Mouse (Mus musculus) right cerebral cortex, adult 2 months (tissue): ENCODE data around the gene Gucy1a1.
"Not testable (repeated sequence)": the region's sequence is repeated elsewhere in the genome, so short reads cannot be mapped to it uniquely, and the experiment has no call there.

Experiments
- DNase-seq, 2 experiments: peaks; one replicate each; pipeline ENCODE4 v3.0.0; 2021 to 2022; ENCODE audit warnings: low spot score in 2 of 2

Gene Gucy1a1

DNA sequence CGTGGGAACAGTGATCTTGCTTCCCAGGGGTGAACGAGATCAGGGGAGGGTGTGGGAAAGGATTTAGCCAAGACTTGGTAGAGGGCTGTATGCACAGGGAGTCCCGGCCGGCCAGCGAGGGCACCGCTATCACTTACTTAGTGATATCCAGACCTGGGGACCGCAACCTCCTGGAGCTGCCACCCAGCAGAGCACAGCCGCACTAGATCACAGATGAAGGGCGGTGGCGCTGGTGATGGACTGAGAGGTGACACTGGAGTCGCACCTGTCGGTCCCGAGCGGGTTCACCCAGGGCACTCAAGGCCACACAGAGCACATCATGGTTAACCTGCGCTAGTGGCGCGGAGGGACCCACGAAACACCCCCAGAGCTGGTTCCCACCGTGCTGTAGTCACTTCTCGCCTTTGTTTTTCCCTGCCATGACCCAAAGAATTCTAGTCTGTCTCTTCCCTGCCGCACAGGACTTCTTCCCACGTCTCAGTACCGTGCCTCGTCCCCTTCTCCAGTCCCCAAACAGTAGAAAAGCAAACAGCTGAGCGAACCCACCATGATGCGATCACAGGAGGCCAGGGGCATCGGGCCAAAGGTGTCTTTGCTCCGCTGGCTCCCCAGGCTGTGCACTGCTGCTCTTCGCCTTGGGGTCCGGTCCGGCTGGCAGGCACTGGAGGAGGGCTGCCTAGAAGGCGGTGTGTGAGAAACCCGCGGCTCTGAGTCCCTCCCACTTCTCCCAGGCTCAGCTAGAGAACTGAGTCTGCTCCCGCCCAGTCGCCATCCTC lies at the start of gene Gucy1a1:
Gene Gucy1a1 (minus strand): TSS at position 664 of the 776 bp plus-strand sequence.
- DNase-seq: peak; percentile 58 to 64

DNA sequence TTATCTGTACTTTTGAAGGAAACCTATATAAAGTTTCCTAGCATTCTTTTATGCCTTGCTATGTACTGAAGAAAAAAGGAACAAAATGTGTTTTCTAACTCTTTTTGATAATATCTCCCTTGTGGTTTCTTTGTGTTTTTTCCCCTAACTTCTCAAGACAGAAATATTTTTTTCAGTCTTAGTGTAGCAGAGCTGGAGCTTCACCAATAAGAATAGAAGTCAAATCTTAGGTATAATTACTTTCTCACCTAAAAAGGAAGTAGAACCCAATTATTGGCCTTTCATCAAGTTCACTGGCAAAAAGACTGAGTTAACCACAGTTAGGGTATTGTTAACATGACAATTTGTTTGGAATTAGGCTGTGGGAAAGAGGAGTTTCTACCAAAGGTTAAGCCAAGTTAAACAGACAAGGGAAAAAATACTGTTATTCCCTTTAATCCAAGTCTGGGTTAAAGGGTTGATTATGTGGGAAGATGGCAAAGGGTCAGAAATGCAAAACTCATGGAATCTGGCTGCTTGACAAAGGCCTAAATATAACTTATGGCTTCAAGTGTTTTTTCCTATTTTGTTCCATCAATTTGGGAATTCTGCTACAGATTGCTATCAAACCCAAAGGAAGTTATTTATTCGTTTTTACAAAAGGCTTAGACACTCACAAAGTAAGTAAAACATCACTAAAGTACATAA lies 46.1 kb upstream of the Gucy1a1 start:
- DNase-seq: no peak

DNA sequence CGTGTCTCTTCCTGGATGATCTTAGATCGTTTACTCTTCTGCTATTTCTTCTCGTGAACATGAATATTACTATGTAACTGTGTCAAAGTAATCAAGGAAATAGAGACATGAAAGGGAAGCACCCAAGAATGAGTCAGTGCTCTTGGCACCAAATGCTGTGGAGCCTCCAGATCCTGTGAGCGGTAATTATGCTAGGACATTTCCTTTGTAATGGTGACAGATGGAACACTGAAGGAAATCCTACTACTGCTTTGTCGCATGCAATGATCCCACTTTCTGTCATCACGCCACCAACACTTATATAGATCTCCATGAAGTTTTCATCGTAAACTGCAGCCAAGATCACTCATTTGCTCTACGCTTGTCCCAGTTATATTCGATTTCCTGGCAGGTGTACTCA lies 40.0 kb upstream of the Gucy1a1 start:
- DNase-seq: peak; percentile 49 to 60

DNA sequence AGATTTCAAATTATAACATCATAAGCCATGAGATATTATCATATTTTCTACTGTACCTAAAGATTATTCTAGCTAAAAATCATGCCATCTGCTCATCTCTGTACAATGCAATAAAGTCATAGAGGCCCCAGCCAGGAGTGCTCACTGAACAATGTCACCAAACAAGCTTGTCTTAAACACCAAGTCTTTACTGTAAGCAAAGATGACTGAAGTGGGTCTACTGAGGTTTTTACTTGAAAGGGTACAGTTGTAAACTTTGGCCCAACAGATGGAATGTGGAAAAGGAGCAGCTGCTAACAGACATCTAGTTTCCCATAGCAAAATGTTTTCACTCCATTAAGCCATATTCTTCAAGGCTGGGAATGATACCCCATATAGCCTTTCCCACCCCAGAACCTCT lies 35.9 kb upstream of the Gucy1a1 start:
- DNase-seq: no peak

DNA sequence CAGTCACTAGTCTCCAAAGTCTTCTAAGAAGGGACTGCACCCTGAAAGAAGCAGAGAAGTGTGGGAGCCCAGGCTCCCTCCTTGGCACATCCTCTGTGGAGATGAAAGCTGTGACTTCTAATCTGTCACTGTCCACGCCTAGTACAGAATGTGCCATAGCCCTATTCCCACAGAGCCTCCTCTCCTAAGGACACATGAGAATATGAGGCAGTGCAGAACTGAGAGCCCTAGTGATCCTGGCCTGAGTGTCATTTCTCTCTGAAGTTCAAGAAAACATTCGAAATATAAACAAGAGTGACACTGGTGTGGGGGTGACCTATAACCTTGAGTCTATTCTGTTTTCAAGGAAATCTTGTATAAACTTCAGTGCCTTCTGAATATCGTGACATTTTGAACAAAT lies 34.7 kb upstream of the Gucy1a1 start:
- no peak for DNase-seq

DNA sequence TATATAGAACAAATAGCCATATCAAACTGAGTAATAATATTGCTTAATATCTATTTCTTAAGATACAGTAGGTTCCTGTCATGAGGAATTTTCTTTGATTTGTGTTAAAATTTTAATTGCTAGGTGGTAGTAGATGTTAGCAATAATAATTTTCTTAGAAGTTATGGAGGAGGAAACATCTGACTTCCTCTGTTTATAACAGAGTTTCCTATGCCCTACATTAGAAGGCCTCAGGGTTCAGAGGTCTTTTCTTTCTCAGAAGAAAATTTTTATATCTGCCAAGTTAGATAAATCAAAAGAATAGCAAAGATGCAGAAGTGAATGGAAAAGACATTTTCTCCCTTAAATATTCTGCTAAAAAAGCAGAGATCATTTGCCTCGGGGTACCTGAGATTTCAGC lies 29.9 kb upstream of the Gucy1a1 start:
- DNase-seq: no peak

DNA sequence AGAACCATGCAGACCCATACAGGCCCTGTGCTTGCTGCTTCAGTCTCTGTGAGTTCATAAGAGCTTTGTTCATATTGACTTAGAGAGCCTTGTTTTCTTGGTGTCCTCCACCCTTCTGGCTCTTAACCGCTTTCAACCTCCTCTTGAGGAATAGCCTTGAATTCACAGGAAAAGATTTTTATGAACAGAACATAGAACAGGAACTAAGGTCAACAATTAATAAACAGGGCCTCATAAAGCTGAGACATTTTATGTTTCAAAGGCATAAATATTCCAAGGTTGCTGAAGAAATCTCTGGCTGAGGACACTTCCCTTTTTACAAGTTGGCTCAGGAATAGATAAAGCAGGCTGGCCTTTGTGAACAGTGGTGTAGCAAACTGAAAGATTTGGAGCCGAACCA lies 21.5 kb upstream of the Gucy1a1 start:
- DNase-seq: no peak

DNA sequence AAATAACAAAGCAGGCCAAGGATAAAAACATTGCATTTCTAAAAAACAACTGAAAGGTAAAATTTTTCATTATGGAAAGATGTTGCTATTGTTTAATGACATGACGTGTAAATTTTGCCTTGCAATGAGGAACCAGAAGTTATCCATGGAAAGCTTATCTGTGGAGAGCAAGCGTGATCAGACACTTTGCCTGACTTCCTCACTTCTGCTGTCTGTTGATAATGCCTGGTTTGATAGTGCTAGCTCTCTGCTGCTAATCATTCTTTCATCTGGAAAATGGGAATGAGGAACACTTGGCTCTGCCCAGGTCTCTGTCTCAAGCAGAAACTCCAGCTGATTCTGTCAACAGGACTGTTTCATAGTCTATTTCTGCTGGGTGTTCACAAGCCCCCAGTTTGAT lies 20.3 kb upstream of the Gucy1a1 start:
- no peak for DNase-seq

DNA sequence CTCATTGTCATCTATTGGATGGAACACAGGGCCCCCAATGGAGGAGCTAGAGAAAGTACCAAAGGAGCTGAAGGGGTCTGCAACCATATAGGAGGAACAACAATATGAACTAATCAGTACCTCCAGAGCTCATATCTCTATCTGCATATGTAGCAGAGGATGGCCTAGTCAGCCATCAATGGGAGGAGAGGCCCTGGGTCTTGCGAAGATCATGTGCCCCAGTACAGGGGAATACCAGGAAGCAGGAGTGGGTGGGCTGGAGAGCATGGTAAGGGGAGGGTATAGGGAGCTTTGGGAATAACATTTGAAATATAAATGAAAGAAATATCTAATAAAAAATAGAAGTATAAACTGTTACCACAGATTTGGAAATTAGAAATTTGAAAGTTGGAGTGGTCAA lies 17.4 kb upstream of the Gucy1a1 start:
- DNase-seq: not testable (repeated sequence)

DNA sequence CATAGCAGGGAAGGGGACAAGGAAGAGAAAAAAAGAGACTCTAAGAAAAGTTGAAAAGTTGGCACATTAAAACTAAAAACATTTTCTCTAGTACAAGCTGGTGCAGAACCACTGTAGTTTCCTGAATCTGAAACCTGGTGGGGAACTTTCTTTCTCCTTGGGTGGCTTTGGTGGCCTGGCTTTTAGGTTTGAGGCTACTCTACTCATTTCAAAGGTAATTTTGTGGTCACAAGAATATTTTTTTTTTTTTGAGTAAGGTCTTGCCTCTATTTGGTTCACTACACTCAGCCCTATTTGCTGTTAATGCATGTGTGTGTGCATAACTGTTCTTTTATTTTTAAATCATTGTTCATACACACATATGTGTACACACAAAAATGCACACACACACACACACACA lies 389 bp upstream of the Gucy1a1 start:
- DNase-seq: no peak

DNA sequence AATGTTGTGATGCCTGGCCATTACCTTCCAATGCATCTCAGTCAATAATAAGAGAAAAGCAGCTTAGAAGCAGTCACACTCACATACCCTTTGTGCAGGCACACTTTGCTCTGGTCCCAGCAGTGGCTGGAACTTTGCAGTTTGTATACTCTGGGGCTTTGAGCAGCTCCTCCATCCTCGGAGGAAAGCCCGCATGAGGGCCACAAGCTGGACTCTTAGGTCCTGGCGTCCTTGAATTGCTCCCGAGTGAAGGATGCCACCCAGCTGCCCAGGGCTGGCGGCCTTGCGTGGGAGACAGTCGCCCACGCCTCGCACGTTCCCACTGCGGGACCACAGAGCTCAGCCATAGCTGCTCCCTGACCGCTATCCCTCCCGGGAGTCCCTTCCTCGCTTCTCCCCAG lies 864 bp downstream of the Gucy1a1 start:
- peak in 1 of 2 experiments; percentile 31 for DNase-seq

DNA sequence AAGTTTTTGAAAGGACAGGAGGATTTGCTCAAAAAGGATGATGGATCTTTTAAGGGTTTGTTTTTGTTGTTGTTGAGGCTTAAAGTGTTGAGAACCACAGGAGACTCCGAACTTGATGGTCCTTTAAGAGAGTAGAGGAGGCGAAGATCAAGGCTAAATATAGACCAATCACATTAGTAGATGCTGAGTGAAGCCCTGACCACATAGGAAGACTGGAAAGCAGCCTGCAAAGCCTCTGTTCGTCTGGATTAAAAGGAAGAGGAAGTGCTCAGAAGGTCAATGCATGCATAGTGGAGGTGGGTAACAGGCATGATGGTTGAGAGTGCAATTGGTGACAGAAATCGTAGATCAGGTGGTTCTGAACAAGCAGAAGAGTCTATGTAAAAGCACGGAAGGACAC lies 4.8 kb downstream of the Gucy1a1 start:
- DNase-seq: no peak

DNA sequence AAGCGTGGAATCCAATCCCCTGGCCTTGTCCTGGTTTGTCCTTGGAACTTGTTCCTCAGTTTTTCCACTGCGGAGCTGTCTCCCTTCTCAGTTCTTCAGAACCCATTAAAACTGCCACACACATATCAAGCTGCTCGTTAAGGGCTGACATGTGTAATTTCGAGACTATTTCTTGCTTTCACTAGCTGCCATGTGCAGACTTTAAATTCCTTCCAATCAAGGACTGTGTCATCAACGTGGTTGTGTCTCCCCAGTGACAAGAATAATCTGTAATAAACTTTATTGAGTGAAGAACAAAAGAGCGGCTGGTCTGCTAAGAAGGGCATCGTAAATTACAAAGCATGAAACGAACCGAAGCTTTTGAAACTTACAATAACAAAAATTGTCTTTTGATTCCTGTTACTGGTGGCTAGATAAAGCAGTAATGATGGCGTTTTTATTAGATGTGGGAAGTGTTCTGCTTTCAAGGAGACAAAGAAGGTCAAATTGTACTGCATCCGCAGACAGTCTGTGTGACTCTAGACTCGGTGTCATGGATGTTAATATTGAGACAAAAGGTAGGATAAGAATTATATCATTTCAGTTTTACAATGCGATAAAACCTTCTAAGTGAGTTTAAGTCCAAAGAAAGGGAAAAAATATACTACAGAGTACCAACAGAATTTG lies 7.5 kb downstream of the Gucy1a1 start:
- no peak for DNase-seq

DNA sequence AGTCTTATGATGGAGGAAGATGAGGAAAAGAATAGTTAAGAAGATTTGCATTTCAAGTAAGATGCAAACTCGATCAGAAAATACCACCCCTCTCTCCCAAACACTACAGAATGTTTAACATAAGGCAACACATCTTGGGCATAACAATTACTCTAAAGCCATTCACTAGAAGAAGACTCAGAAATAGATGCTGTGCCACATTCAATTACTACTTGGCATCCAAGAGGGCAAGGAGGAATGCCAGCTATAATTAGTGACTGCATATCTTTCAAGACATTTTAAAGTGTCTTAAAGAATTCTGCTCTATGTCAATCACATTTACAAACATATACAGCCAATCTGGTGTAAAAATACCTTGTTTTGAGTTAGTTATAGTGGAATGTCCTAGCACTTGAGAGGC lies 10.1 kb downstream of the Gucy1a1 start:
- no peak for DNase-seq

DNA sequence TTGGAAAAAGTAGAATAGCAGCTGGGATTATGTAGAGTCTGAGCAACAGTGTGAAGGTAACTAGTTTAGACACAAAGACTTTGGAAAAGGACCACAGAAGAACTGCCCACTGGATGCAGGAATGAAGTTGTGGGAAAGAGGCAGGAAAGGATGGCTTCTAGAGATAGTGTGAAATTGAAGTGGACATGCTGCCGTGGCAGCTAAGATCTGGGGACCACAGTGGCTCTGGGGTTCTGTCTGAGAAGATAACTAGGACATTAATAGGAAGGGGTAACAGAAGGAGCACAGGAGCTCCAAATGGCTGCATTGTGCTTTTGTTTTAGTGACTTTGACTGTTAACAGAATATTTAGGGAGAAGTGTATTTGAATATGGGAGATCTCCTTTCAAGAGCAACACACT lies 16.3 kb downstream of the Gucy1a1 start:
- no peak for DNase-seq

DNA sequence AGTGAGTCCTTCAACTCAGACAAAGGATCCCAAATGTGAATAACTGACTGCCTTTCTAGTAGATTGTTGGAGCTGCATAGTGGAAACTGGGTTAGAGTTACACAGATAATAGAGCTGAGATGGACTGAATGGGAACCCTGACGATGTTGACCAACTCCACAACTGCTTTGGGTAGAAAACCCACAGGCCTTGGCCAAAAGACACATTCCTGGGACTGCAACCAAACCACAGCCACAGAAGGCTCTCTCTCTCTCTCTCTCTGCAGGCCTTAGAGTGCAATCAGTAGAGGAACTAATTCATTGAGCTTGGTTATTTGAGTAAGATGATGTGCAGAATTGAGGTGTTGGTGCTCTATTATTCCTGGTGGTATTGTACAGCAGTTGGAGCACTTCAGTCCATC lies 21.0 kb downstream of the Gucy1a1 start:
- DNase-seq: no peak

DNA sequence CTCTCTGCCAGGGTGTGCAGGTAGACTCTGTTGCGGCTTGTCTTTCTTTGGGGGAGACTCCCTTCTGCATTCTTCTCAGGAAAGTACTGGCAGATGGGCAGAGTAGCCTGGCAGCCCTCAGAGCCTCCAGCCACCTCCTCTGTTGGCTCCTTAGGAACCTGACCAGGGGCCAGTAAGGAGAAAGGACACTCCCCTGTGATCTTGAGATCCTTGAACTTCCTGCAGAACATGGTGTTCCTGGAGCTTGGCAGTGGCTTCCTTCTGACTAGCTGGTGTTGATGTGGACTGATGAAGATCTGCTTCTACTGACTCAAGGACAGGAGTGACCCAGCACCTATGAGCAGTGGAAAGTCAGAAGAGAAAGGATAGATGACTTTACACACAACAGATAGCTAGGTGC lies 26.7 kb downstream of the Gucy1a1 start:
- DNase-seq: no peak

DNA sequence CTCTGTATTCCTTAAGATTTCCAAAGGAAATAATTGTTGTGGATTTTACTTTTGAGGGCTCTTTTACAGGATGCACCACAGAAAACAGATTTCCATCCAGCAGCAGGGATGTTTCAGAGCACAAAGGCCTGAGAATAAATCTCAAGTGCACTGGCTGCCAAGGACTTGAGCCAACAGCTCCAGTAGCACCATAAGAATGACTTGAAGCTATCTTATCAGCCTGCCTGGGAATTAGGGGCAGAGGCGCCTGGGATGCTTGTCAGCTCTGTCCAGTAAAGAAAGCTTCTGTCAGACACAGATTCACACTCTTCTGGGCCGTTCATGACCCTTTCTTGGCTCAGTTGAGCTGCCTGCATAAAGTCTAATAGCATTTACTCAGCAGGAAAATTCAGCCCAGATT lies 33.1 kb downstream of the Gucy1a1 start:
- no peak for DNase-seq

DNA sequence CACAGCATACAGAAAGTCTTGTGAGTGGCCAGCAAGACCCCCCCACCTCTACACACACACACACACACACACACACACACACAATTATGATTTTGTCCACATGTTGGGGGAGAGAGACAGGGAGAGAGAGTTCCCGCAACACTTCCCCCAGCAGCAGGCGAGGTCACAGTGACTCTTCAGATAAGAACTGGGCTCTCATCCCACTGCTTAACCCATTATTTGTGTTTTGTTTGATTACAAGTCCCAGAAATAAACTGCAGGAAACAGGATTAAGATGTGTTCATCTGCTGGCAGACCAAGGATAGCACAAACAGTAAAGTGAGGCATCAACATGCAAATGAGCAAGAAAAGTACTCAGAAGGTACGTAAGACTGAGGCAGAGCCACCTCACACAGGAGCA lies 33.6 kb downstream of the Gucy1a1 start:
- no peak for DNase-seq

DNA sequence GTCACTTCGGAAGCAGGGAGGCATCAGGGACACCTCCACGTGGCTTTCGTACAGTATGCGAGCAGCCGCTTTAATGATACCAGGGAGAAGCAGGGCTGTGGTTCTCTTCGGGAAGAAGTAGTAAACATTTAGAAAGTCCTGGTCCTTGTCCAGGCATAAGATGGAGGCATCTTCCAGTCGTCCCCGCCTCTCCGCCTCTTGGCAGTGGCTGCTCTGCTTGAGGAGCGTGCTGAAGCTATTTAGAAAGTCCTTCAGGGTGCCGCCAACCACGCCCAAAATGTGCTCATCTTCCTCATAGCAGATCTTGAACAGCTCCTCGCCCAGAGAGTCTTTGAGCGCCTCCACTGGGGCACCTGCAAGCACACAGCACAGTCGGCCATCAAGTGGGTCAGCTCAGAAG lies 36.6 kb downstream of the Gucy1a1 start:
- no peak for DNase-seq

DNA sequence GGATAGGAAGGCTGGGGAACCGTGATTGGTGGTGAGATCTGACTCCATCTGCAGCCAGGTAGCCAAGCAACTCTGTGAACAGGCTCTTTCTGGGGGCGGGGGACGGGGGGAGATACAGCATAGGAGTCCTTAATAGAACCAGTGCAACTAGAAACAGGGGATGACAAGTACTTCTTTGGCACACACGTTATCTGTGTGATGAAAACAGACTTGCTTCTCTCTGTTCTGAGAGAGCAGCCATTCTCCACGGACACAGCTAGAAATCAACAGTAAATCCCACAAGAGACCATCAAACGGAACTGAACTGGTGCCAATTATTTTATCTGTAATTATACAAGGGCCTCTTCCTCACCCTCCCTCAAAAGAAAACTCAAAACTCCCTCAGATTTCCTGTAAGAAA lies 41.4 kb downstream of the Gucy1a1 start:
- DNase-seq: no peak

DNA sequence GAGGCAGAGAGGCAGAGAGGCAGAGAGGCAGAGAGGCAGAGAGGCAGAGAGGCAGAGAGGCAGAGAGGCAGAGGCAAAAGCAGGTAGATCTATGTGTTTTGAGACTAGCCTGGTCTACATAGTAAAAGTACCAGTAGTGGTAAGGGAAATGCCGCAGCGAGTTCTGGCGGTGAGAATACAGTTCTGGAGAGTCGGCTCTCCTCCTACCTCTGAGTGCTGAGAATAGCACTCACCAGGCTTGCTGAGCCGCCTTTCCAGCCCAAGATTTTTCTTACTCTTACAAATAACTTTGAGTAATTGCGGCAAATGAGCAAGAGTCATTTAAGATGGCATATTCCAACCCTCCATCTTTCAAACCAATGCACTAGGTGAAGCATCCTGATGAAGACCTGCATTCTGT lies 46.5 kb downstream of the Gucy1a1 start:
- DNase-seq: peak; percentile 16 to 26

DNA sequence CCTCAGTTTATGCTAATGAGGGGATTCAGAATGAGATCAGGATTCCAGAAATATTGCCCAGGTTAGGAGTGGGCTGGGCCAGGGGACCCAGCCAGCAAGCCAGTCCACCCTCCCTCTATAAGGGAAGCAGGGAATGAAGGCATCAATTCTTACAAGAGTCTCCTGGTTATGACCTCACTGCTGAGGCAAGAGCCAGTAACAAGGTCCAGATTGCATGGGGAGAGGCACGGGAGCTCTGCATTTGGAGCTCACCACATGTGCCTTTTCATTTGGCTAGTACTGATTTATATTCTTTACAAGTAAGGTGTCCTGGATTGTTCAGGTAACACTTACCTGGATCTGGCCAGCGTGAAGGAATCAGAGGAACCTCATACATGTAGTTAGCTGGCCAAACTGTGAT lies 48.8 kb downstream of the Gucy1a1 start:
- no peak for DNase-seq
